Mouse (Mus musculus): ENCODE data around the gene Rpn1.

Rpn1 gene

DNA sequence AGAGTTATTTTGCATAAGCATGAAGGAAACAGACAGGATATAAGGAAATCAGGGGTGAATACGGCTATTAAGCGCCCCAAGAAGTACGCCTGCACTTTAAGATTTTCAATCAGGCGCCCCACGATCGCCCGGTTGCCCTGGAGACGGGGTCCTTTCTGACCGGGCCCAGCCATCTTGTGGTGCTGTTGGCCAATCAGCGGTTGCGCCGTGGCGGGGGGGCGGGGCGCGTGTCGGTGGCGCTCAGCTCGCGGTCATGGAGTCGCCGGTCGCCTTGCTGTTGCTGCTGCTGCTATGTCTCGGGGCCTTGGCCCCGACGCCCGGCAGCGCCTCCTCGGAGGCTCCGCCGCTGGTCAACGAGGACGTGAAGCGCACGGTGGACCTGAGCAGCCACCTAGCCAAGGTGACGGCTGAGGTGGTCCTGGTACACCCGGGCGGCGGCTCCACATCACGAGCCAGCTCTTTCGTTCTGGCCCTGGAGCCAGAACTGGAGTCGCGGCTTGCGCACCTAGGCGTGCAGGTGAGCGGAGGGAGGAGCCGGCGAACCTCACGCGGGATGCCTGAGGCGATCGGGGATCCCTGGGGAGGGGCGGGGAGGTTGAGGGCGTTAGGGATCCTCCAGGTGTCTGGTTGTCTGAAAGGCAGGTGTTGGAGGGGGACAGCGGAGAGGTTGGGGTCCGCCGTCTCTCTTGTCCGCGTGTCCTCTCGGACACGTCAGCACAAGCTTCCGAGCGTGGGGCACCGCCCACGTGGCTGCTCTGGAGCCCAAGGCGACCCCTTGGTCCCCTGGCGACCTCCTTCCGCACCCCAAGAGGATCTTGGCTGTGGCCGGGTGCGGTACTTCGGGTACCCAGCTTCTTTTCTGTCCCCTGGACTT lies at the start of gene Rpn1:
Gene Rpn1, plus strand, starts transcription at position 205 of the 874 bp plus-strand sequence.
- peak; percentile 97 for DNase-seq (ENCODE audit: low spot score)

DNA sequence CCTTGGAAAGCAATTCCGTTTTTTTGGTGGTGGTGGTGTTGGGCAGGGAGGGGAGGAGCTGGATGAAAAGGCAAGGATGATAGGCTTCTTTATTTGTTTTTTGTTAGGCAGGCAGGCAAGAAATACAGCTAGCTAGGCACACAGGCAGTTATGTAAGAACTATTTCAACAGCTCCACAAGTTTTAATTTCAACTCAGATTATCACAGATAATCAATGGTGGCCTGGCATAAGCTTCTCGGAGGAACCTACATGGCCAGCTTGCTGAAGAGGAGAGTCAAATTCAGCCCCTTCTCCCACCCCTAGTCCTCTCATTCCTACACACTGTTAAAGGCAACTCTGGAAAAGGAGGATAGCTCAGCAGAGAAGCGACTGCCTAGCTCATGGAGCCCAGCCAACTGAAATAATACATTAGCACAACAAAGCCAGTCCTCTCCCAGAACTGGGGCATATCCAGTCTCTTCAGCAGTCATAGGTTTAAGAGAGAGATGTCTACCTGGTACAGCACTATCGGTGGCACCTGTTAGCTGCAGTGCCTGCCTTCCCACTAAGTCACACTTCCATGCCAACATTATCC lies 46.7 kb upstream of the Rpn1 start:
- DNase-seq (ENCODE audit: low spot score), result no peak

DNA sequence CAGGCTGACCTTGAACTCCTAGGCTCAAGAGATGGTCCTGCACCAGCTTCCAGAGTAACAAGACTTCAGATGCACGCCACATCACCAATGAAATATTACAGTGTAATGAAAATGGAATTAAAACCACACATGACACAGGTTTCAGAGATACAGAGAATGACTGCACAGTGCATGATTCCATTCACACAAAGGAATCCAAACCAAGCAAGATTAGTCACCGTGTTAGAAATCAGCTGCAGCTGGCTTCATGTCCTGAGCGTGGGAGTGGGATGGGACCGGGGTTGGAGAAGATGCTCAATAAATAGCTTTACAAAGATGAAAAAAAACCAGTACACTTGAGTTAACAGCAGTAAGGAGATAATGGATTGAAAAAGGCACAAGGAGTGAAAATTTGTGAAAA lies 44.9 kb upstream of the Rpn1 start:
- DNase-seq (ENCODE audit: low spot score), result no peak

DNA sequence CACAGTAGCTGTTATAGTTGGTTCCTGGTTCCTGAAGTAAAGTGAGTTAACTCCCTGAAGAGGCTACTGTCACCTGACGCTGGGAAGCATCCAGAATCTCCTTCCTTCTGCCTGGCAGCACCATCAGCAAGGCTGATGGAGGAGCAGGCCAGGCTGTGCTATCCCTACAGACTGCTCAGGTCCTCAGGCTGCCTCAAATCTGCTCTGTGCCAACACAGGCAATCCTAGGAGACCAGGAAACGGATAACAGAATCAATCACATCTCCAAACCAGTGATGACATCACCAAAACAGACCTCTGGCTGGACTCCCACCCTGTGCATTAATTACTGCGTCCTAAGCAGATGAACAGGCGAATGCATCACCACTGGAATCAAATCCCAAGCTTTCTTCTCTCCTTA lies 43.1 kb upstream of the Rpn1 start:
- no peak for DNase-seq (ENCODE audit: low spot score)

DNA sequence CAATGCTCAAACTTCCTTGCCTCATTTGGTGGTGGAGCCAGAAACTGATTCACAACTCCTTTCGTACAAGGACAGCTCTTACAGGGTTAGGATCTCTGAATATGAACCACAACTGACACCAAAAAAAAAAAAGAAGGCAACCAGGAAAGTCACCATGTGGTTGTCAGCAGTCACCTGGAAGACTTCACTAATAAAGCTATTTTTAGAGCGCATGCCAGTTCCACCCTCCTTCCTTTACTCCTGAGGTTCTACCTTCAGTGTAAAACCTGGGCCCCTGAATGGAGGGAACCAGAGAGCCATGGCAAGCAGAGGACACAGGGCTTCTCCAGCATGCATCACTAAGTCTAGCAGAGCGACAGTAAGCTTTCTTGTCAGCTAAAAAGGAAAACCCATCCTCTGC lies 41.9 kb upstream of the Rpn1 start:
- DNase-seq (ENCODE audit: low spot score), result no peak

DNA sequence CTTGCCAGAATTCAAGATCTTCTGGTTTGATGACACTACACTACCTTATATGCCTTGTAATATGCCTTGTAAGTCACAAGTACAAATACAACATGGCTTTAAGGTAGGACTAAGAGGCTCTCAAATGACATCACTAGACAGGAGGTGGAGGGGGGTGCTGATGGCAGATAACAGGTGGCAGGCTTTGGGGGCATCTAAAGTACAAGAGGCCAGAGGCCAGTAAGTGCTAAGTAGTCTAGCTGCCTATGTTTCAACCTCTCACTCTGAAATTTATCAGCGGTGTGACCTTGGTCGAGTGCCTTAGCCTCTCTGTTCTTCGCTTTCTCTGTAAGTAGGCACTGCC lies 40.1 kb upstream of the Rpn1 start:
- no peak for DNase-seq (ENCODE audit: low spot score)

DNA sequence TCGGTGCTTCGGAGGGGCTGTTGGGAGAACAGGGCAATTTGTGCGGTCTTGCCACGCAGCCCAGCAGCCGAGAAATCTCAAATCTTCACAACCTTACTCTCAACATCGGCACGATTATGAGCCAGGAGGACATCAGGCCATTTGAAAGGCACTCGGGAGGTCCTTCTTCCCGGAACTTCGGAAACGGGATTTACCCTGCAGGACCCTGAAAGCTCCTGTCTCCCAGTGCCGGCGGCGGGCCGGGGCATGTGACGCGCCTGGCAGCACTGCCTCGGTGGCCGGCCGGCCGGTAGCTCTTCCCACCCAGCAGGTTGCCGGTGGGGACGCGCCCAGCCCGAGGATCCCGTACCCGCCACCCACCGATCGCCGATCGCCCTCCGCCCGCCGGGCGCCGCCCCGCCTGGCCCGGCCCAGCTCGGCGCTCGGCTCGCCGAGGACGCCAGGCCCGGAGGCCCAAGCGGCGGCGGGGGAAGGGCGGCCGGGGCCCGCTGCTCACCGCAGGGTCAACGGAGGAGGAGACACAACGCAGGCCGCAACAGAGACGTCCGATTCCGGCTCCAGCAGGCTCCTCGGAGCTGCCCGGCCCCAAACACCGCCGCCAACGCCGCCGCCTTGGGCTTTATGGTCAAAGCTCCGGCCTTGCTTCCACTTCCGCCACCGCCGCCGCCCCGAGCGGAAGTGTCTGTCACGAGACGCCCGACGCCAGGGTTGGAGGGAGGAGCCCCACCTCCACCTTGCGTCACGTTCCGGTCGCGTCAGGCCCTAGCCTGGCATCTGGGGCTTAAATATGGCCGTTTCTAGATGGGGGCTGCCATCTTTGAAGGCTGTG lies 39.5 kb upstream of the Rpn1 start, which contains the start of gene Rab7:
Gene Rab7, minus strand, starts transcription at position 694 of the 829 bp plus-strand sequence.
- peak; percentile 88 for DNase-seq (ENCODE audit: low spot score)

DNA sequence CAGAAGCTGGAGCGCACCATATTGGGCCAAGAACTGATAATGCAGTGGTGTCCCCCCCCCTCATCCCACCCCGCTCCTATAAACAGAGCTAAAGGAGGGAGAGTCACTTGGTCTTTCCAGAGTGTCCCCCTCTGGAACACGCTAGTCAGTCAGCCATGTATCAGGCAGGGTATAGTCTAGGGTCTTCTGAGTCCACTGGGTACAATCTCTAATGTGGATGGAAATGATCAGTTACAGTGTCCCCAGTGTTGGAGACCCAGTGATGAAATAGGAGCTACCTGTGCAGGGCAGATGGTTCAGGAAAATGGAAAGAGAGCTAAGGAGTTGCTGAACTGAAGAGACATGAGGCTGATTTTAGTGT lies 38.9 kb upstream of the Rpn1 start:
- no peak for DNase-seq (ENCODE audit: low spot score)

DNA sequence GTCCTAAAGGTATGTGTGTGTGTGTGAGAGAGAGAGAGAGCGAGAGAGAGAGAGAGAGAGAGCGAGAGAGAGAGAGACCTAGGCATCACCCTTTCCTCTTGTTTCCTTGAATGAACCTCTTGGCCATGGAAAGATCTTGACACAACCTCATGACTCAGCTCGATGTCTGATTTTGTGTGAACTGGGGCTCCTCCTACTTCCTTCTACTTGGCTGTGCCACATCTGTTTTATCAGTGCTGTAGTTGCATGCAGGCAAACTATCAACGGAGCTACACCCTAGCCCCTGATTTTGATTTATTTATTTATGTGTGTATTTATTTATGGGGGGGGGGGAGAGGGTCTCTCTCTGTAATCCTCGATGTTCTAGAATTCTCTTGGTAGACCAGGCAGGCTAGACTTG lies 36.4 kb upstream of the Rpn1 start:
- DNase-seq (ENCODE audit: low spot score), result no peak

DNA sequence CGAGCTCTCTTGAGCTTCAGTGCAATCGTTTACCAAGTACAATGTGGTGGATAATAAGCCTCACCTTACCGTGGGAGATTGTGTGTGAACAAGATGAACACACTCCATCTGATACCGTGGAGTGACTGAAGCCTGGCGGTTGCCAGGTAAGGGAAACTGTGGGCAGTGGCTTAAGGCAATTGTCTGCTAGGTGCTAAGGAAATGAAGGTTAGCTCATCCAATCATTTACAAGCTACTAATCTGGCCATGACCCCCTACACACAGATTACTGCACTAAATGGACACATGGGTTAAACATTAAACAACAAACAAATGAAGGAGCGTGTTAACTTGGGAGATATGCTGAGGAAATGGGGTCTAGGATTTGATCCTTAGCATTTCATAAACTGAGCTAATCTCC lies 35.3 kb upstream of the Rpn1 start:
- DNase-seq (ENCODE audit: low spot score), result no peak

DNA sequence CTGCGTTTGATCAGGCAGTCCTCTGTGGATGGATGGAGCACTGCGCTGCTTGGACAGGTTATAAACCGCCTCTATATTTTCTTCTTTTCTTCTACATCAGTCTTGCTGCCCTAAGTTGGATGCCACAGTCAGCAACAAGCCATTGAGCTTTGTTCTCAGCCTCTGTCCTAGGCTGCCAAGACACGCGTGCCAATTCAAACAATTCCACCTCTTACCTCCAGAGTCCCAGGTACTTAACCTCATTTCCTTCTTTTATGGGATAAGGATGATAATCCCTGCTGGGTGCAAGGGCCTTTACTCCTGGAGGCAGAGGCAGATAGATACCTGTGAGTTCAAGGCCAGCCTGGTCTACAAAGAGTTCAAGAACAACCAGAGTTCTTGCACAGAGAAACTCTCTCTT lies 33.1 kb upstream of the Rpn1 start:
- DNase-seq (ENCODE audit: low spot score), result no peak

DNA sequence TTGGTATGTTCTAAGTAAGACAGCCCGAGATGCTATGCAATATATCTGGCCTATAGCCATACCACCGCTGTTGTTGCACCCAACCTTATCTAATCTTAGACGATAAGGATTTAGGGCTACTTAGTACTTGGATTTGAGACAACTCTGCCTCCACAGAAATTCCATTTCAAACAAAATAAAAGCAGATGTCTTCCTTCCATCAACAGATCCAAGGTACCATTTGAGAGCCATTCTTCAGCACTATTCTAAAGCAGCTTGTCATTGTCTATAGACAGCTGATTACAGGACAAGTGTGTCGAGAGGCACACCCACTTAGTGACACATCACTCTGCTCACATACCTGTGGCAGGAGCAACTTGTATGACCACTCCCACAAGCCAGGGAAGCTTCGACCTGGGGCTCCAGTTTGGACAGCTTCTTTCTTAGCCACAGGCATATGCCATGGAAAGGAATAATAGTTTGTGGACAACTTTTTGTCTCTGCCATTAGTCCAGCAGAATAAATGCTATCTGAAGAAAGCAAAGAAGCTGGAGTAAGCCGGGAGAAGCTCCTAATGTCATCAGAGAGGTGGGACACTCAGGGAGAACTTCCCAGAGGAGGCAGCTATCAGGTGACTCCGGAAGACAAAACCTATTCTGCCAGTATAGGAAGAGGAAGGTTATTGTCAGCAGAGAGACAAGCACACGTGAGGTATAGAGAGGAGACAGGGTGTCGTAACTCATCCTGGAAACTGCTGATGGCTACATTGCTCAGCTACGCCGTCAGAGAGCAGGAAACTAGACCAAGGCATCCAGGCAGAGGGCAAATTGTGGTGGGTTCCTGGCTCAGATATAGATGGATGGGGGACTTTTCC lies 30.8 kb upstream of the Rpn1 start:
- no peak for DNase-seq (ENCODE audit: low spot score)

DNA sequence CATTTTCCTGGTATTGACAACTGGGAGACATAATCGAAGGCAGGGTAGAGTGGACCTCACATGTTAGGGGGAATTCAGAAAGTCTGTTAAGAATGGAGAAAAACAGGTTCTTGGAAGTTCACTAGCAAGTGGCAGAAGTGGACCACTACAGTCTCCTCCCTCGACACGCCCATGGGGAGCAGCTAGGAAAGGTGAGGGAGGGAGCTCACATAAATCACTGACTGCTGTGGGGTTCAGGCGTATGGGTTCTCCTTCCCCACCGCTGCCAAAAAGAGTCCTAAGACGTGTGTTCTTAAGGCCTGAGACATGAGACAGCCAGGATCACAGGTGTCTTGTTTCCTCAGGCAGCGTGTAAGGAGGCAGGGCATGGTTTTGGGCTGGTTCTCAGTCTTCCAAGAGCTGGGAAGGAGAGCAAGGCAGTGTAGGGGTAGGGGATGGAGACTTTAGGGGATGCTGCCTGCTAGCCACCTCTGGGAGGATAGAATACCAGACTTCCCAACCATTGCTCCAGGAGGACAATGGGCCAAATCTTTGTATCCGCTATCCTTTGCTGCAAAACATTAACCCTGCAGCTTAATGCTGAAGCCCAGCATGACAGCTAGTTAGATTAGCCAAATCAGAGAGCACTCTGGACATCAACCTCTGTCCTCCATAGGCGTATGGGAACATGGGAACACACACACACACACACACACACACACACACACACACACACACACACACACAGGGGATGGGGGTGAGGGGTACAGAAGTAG lies 30.0 kb upstream of the Rpn1 start:
- no peak for DNase-seq (ENCODE audit: low spot score)

DNA sequence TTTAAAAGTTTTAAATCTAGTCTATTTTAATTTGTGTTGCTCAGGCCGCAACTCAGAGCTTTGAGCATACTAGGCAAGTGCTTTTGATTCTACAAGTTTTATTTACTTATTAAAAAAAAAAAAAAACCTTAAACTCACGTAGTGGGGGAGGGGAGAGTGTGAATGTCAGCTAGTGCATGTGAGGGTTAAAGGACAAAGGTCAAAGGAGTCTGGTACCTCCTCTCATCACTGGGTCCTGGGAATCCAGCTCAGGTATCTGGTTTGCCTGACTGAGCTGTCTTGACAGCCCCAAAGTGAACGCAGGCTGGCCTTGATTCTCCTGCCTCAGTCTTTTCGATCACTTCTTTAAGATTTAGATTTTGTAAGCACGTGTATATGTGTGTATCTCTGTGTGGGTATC lies 28.6 kb upstream of the Rpn1 start:
- DNase-seq (ENCODE audit: low spot score), result no peak

DNA sequence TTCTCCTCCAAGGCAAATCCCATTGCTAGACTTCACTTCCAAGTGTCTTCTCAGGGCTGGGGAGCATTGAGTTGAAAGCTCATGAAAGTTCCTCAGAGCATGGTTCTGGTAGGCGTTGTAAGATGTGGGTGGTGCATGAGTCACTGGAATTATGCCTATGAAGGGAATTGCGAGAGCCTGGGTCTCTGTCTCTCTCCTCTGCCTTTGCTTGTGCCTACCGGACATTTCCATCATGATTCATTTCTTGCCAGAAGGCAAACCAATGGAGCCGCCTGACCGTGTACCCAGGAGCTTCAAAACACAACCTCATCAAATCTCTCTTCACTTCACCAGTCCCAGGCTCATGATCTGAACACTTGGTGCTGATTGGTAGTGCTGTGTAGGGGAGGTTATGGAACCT lies 27.4 kb upstream of the Rpn1 start:
- no peak for DNase-seq (ENCODE audit: low spot score)

DNA sequence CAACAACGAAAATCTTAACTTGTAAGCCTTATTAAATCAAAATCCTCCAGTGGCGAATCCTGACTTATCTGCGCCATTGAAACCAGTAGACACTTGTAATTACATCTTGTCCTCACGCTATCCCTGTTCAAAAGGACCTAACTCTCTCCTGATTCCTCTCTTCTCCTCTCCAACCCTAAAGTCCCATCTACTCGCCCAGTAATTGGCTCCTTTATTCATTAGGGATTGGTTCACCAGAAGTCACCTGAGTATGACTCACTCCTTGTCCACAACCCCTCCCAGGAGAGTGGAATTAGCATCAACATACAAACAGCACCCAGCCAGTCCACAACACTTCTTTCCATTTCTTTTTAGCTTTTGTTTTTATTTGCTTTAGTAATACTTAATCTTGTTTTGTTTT lies 24.4 kb upstream of the Rpn1 start:
- no peak for DNase-seq (ENCODE audit: low spot score)

DNA sequence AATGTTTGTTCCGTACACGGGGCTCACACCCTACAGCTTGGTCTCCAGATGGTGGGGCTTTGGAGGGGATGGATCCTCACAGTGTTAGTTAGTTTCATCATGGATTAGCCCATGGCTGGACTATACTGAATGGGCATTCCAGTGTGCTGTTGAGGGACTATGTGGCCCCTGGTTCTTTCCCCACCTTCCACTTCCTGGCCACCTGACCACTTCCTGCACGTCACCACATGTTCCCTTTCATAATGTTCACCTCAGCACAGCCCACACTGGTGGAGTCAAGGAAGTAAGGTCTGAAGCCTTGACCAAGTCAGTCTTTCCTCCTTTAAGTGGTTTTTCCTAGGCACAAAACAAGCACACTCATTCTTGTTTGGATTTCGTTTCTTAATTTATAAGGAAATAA lies 23.7 kb upstream of the Rpn1 start:
- no peak for DNase-seq (ENCODE audit: low spot score)

DNA sequence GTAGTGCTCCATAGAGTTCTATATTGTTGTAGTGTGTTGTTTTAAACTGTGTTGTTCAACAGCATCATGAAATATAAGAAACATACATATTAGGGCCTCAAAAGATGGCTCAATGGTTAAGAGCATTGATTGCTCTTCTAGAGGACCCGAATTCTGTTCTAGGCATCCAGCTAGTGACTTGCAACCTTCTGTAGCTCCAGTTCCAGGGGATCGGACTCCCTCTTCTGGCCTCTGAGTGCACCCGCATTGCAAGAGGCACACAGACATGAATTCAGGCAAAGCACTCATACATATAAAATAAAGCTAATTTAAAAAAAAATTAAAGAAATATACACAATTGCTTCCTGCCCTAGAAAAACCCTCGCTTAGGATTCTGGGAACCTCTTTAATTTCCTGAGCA lies 22.9 kb upstream of the Rpn1 start:
- no peak for DNase-seq (ENCODE audit: low spot score)

DNA sequence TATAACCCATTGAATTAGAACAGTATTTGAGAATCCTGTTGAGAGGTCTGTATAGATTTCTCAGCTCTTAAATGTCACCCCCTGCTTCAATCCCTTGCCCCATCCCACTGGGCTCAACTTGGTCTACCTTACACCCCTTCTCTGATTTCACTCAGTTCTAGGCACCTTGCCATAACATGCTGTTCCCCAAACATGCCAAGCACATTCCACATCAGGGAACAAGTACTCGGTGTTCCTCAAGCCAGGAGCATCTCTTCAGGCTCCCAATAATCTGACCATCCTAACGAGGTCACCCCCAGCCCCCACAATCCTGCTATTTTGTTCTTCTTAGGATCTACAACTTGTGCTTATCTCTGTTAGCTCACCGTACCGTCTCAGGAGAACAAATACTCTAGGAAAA lies 21.9 kb upstream of the Rpn1 start:
- no peak for DNase-seq (ENCODE audit: low spot score)

DNA sequence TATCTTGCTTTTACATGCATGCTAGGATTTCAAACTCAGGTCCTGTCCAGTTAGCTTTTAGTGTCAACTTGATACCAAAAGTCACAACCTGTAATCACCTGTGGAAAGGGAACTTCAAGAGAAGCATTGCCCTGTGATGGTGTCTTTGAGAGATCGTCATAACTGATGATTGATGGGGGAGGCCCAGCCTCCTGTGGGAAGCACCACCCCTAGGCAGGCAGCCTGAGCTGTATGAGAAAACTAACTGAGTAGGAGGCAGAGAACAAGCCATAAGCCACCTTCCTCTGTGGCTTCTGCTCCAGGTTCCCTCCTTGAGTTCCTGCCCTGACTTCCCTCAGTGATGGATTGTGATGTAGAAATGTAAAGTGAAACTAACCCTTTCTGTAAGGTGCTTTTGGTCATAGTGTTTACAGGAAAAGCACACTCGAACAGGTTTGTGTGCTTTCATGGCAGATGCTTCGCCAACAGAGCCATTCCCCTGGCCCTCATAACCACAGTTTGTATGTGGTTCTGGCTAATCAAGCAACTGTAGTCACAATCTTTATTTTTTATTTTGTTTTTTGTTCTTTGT lies 20.1 kb upstream of the Rpn1 start:
- DNase-seq (ENCODE audit: low spot score), result no peak

DNA sequence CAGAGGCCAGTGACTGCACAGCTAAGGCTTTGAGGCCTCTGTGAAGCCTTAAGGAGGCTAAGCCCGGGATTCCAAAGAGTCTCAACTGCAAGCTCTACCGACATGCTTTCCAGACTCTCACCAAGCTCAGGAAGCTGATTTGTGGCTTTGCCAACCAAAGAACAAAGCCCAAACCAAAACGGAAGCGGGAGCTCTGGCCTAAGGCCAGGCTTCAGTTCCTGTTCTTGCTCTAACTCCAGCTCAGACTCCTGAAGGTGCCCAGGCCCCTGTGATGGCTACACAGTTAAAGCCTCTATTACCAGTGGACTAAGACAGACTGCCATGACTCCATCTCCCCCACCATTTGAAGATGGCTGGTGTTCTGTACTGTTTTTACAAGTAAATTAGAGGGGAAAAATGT lies 19.2 kb upstream of the Rpn1 start:
- no peak for DNase-seq (ENCODE audit: low spot score)
